21 mouse cellular contexts compared by ENCODE assay signal in genomic region chr3:79248659-79249235, GRCm38 (mm10). TPM values are rescaled to one million over a fixed set of nuclear protein-coding genes. Genes with fewer than 3 reads are reported as not detected.
DNase-seq lines count a peak whose midpoint lies in the region; ATAC-seq and TF ChIP-seq lines count a peak whose summit lies in the region.
"Had no signal": no experiment of that assay in that cellular context is flagged by ENCODE, and none has a peak within 500 bp of the region (broad histone marks: within the 10 kb centered on the region; RNA-seq: fewer than 3 reads in every experiment).

No protein-coding gene starts in this region.

- WGBS in heart, embryonic 16.5 days: 78% methylated on average over 5 of the region's 5 CpGs
- WGBS in heart, embryonic 11.5 days (ENCODE audit: insufficient replicate concordance): 80% methylated on average over 5 of the region's 5 CpGs

- DNase-seq in adrenal gland, adult 8-10 months: no peak
- no peak for DNase-seq in thymus, postnatal 36 days
- DNase-seq: cerebellum, postnatal 10 days; embryo, embryonic 11 days; gastrocnemius, postnatal 25 days; heart, postnatal 4 days; kidney, adult 9 months; kidney, postnatal 36 days; liver; liver, postnatal 0 days; lung, postnatal 14 days; right cerebral cortex, postnatal 4 days had no signal

- ATAC-seq in heart, embryonic 16.5 days (replicated peaks; ENCODE audit: extremely low read depth, insufficient read depth, low FRiP score): no peak
- ATAC-seq in heart, embryonic 11.5 days (replicated peaks; ENCODE audit: insufficient number of reproducible peaks, low FRiP score, low TSS enrichment): no peak
- peak; percentile 60 for ATAC-seq in CD4-positive, CD25-positive, alpha-beta regulatory T cell, adult 4 months
- ATAC-seq in inflammation-experienced regulatory T-cells, adult 6 months: peak; percentile 58
- ATAC-seq: hindbrain, embryonic 16.5 days; liver, postnatal 0 days had no signal

- no peak overlapping the region for H3K4me2 ChIP-seq in heart, embryonic 16.5 days (ENCODE audit: low read depth, low read length)
- H3K4me2 ChIP-seq in heart, embryonic 11.5 days: no peak overlapping the region
- H3K4me2 ChIP-seq: midbrain, embryonic 11.5 days; neural tube, embryonic 15.5 days had no signal

- no peak for TF ChIP-seq CTCF in C2C12 (IDR thresholded peaks at IDR 0.05; ENCODE audit: control insufficient read depth, insufficient read depth, insufficient read length)

- H3K4me1 ChIP-seq in heart, embryonic 16.5 days (ENCODE audit: control insufficient read depth, insufficient read depth, low read length): peaks cover 43% of the 10 kb centered on the region
- H3K4me1 ChIP-seq in heart, embryonic 11.5 days (ENCODE audit: control insufficient read depth, insufficient read depth, low read length): peaks cover 31% of the 10 kb centered on the region

- H3K27ac ChIP-seq in heart, embryonic 16.5 days (ENCODE audit: low read length): peak overlapping the region; percentile 14; the same call in 1 of the 2 replicates
- no peak overlapping the region for H3K27ac ChIP-seq in heart, embryonic 11.5 days (ENCODE audit: low read depth, low read length)
- H3K27ac ChIP-seq: heart, embryonic 10.5 days; neural tube, embryonic 15.5 days had no signal

- peaks cover 2% of the 10 kb centered on the region; the same call in 1 of the 2 replicates for H3K36me3 ChIP-seq in heart, embryonic 16.5 days (ENCODE audit: control insufficient read depth, insufficient read depth)
- H3K36me3 ChIP-seq in heart, embryonic 11.5 days (ENCODE audit: control insufficient read depth, insufficient read depth, low read length): no peaks in the 10 kb centered on the region; the same call in 1 of the 2 replicates
- H3K36me3 ChIP-seq in C2C12 (ENCODE audit: control insufficient read depth, insufficient read depth): no peaks in the 10 kb centered on the region
- H3K36me3 ChIP-seq: neural tube, embryonic 15.5 days had no signal

- H3ac ChIP-seq in C2C12 (ENCODE audit: control insufficient read depth, insufficient read length, low read depth): peak overlapping the region; percentile 1

- H3K79me2 ChIP-seq in C2C12 (ENCODE audit: control insufficient read depth, insufficient read depth): peaks cover 80% of the 10 kb centered on the region

- H3K79me3 ChIP-seq in C2C12 (ENCODE audit: low read depth): peaks cover 42% of the 10 kb centered on the region

- no peak overlapping the region for H3K4me3 ChIP-seq in heart, embryonic 16.5 days (ENCODE audit: low read length)
- no peak overlapping the region for H3K4me3 ChIP-seq in heart, embryonic 11.5 days (ENCODE audit: low read depth, low read length)
- H3K4me3 ChIP-seq in C2C12 (ENCODE audit: insufficient read depth, poor library complexity, severe bottlenecking): no peak overlapping the region
- H3K4me3 ChIP-seq: heart, embryonic 10.5 days; neural tube, embryonic 15.5 days had no signal

- H3K9ac ChIP-seq in heart, embryonic 16.5 days (ENCODE audit: low read length): no peak overlapping the region
- H3K9ac ChIP-seq in heart, embryonic 11.5 days (ENCODE audit: low read depth, low read length): no peak overlapping the region
- H3K9ac ChIP-seq: liver, postnatal 0 days; neural tube, embryonic 15.5 days had no signal

- peaks cover 4% of the 10 kb centered on the region; the same call in 1 of the 2 replicates for H3K9me3 ChIP-seq in heart, embryonic 16.5 days (replicated peaks; ENCODE audit: control insufficient read depth, low read length)
- no peaks in the 10 kb centered on the region for H3K9me3 ChIP-seq in heart, embryonic 11.5 days (replicated peaks; ENCODE audit: control insufficient read depth, low read length)
- H3K9me3 ChIP-seq: heart, embryonic 10.5 days; neural tube, embryonic 15.5 days had no signal

- no peaks in the 10 kb centered on the region for H3K27me3 ChIP-seq in heart, embryonic 16.5 days (ENCODE audit: control insufficient read depth, insufficient read depth, low read length)
- no peaks in the 10 kb centered on the region for H3K27me3 ChIP-seq in heart, embryonic 11.5 days (ENCODE audit: control insufficient read depth, insufficient read depth, low read length)
- no peaks in the 10 kb centered on the region for H3K27me3 ChIP-seq in C2C12 (ENCODE audit: control insufficient read depth, insufficient read depth, insufficient read length)
- H3K27me3 ChIP-seq: neural tube, embryonic 15.5 days had no signal

TF ChIP-seq in C2C12, 6 proteins besides CTCF, POLR2A, EP300 and RAD21:
- TF ChIP-seq CEBPB (IDR thresholded peaks at IDR 0.05; ENCODE audit: low read depth) (no peak), MYOG (IDR thresholded peaks at IDR 0.05; ENCODE audit: control insufficient read depth, extremely low read depth, insufficient read length) (no peak), MAX (IDR thresholded peaks at IDR 0.05) (no peak), FOSL1 (IDR thresholded peaks at IDR 0.05; ENCODE audit: insufficient read depth, low read length, poor library complexity, severe bottlenecking) (no peak), MYOD1 (IDR thresholded peaks at IDR 0.05; ENCODE audit: control insufficient read depth, insufficient read length, low read depth) (no peak), USF1 (IDR thresholded peaks at IDR 0.05; ENCODE audit: low read depth) (no peak)

RNA-seq across cellular contexts. Expression of gene Rapgef2, which starts 37.6 kb away (rescaled TPM):
- polyA plus RNA-seq in heart, embryonic 16.5 days (2015; fragmentation: Nextera tagmentation; extraction: Ambion mirVana): 4.9 and 5.4 TPM in 2 replicates
- 5.4 and 5.9 TPM in 2 replicates for polyA plus RNA-seq in heart, embryonic 11.5 days (2014; fragmentation: Nextera tagmentation; extraction: Ambion mirVana)
- polyA plus RNA-seq in C2C12 (2012; fragmentation: generic; extraction: Trizol): 5.6 TPM
- polyA plus RNA-seq in CD4-positive, CD25-positive, alpha-beta regulatory T cell, adult 4 months (2017; shearing (Covaris generic)): 1 to 10 TPM; 3.1 to 5.6 TPM
- polyA plus RNA-seq in inflammation-experienced regulatory T-cells, adult 6 months (2017; shearing (Covaris generic)): 1 to 10 TPM; 5.0 to 7.9 (median 6.5) TPM
- total RNA-seq in adrenal gland, adult 8-10 months (2022): 10 to 100 TPM; 21.3 to 32.2 (median 26.2) TPM

Comparison
In these comparisons a context has a peak if more than half of its experiments do, and no peak if none do; other contexts are left out.
1. ATAC-seq: peak in CD4-positive, CD25-positive, alpha-beta regulatory T cell, adult 4 months (single experiment) and inflammation-experienced regulatory T-cells, adult 6 months (single experiment); none in heart, embryonic 16.5 days (single experiment) and heart, embryonic 11.5 days (single experiment).